Mouse (Mus musculus) limb, embryonic 13.5 days (tissue): Measurements from ENCODE around the gene Cln3. TPM values are rescaled to one million over a fixed set of nuclear protein-coding genes. Genes with fewer than 3 reads are reported as not detected.

Source experiments
- ATAC-seq: fragments of 200-750 bp; cut with Nextera tagmentation; 2 replicates; pipeline ENCODE4 v1.8.0; 2017; ENCODE audit warnings: low read depth, moderate number of reproducible peaks, moderate TSS enrichment; ENCODE audit not compliant: low FRiP score
- H3K27ac ChIP-seq: fragments of 300-500 bp; sonication (generic); 2 replicates; pipeline ENCODE4 v1.5.1; 2015; ENCODE audit warnings: inconsistent platforms, mild to moderate bottlenecking, moderate library complexity
- H3K27me3 ChIP-seq: fragments of 300-500 bp; sonication (generic); 2 replicates; pipeline ENCODE4 v1.6.1; 2015; ENCODE audit warnings: mild to moderate bottlenecking, inconsistent platforms
- H3K36me3 ChIP-seq: fragments of 300-500 bp; sonication (generic); 2 replicates; pipeline ENCODE4 v1.6.1; 2015; ENCODE audit warnings: inconsistent platforms, mild to moderate bottlenecking, moderate library complexity
- H3K4me1 ChIP-seq: fragments of 300-500 bp; sonication (generic); 2 replicates; pipeline ENCODE4 v1.6.1; 2015; ENCODE audit warnings: inconsistent platforms
- H3K4me2 ChIP-seq: fragments of 300-500 bp; sonication (generic); replicated peaks from 2 replicates; pipeline ENCODE4 v1.6.1; 2015; ENCODE audit warnings: inconsistent platforms, mild to moderate bottlenecking, moderate library complexity
- H3K4me3 ChIP-seq: fragments of 300-500 bp; sonication (generic); 2 replicates; pipeline ENCODE4 v1.5.1; 2015; ENCODE audit warnings: moderate library complexity, mild to moderate bottlenecking, inconsistent platforms
- H3K9ac ChIP-seq: fragments of 300-500 bp; sonication (generic); 2 replicates; pipeline ENCODE4 v1.6.1; 2015; ENCODE audit warnings: mild to moderate bottlenecking, inconsistent platforms
- H3K9me3 ChIP-seq: fragments of 300-500 bp; sonication (generic); 2 replicates; pipeline ENCODE4 v1.6.1; 2016; ENCODE audit warnings: inconsistent platforms
- WGBS: fragments of 180-500 bp; shearing (Covaris S2); methylation state at CpG from one replicate; pipeline ENCODE4 v1.1.7; 2015; 5-methylcytosine and 5-hydroxymethylcytosine counted together
- polyA plus RNA-seq: library from polyadenylated mRNA; unstranded; fragments of >200 nt; fragmentation: Nextera tagmentation; extraction: Ambion mirVana; gene quantifications from 2 replicates; pipeline ENCODE4 v1.2.1, GENCODE M21; 2015

The Cln3 gene
- 38.6 and 38.7 TPM in 2 replicates for polyA plus RNA-seq

DNA sequence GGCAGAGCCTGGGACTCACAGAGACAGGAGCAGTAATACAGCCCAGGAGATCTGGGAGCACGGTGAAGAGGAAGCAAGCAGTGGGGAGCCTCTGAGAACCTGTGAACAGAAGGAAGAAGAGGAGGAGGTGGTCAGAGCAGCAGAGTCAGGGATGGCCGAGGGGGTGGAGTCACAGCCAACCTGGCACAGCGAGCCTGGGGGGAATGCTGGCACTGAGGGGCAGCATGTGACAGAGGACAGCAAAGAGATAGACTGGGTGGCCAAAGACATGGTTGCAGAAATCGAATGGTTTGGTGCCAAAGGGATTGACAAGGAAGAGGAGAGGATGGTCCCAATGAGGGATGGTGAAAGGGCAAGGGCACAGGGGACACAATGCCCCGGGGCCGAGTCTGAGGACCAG is at the start of gene Cln3:
Gene Cln3 (minus strand): TSS at position 101 of the 400 bp plus-strand sequence.
- Histone ChIP-seq H3K9me3 (no peaks in the 10 kb centered on the region), H3K9ac (no peak within 1 kb of the TSS), H3K27ac (no peak within 1 kb of the TSS), H3K4me1 (peaks cover 12% of the 10 kb centered on the region), H3K4me3 (no peak within 1 kb of the TSS), H3K27me3 (peaks cover 16% of the 10 kb centered on the region; the same call in 1 of the 2 replicates), H3K36me3 (0 out of 2 replicates have a peak, but pooled peaks cover under 1% of the 10 kb centered on the region), H3K4me2 (no peak within 1 kb of the TSS)
- no peak for ATAC-seq
- WGBS: 69% methylated on average over 6 of the region's 6 CpGs

DNA sequence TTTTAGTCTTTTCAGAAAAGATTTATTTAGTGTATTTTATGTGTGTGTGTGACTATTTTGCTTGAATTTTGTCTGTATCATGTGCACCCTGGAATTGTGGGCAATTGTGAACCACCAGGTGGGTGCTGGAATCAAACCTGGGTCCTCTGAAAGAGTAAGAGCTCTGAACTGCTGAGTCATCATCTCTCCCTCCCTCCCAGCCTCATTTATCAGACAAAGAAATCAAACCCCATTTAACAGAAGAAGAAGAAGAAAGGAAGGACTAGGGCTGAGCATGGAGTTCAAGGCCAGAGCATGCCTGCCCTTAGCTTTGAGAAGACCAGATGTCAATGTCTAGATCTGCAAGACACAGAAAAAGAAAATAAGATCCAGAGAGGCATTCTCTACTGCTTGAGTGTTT is 49.8 kb upstream of the Cln3 start:
- Histone ChIP-seq H3K27me3 (no peaks in the 10 kb centered on the region), H3K36me3 (no peaks in the 10 kb centered on the region), H3K4me3 (no peak overlapping the region), H3K9me3 (no peaks in the 10 kb centered on the region), H3K27ac (no peak overlapping the region), H3K9ac (no peak overlapping the region), H3K4me1 (peaks cover 24% of the 10 kb centered on the region), H3K4me2 (no peak overlapping the region)
- no peak for ATAC-seq

DNA sequence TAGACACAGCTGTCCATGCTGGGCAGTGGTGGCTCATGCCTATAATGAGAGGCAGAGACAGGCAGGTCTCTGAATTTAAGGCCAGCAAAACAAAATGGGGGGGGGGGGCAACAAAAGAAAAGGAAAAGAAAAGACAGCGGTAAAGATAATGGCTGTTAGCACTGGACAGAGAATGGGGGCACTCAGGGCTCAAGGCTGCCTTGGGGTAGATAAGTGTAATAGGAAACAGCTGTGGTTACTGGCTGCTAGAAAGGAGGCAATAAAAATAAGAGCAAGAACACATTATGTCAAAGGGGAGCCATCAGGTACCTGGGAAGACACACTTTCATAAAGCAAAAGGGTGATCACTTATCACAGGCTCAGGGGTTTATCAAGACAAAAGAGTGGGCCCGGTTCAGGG is 46.9 kb upstream of the Cln3 start:
- H3K9me3 ChIP-seq: no peaks in the 10 kb centered on the region
- 55% methylated on average over 2 of the region's 2 CpGs for WGBS
- peaks cover 16% of the 10 kb centered on the region for H3K4me1 ChIP-seq
- H3K27ac ChIP-seq: no peak overlapping the region
- no peak overlapping the region for H3K4me2 ChIP-seq
- H3K9ac ChIP-seq: no peak overlapping the region
- no peaks in the 10 kb centered on the region for H3K27me3 ChIP-seq
- no peaks in the 10 kb centered on the region for H3K36me3 ChIP-seq
- H3K4me3 ChIP-seq: no peak overlapping the region
- no peak for ATAC-seq

DNA sequence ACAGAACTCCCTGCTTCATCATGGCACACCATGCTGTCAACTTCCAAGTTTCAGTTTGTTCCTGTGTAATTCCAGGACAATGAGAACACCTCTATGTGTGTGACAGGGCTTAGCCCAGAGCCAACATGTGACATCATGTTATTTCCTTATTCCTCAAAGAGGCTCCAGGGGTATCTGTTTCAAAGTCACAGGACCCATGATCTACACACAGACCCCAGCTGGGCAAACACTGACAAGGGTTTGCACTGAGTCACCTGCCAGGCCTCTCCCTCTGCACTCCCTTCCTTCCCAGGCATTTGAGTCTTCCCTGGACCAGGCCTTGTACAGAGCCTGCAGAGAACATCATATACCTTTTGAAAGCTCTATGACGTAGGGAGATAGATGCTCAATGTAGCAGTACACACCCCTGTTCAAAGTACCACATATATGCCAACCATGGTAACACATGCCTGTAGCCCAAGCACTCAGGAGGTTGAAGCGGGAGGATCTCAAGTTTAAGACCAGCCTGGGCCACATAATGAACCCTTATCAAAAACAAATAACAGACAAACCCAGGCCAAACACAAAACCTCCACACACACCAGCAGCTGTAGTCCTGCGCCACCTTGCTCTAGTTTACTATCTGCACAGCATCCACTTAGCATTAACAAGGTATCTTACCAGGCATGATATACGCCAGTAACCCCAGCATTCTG is 45.4 kb upstream of the Cln3 start, which contains the start of gene Nupr1:
Gene Nupr1 (minus strand): TSS at position 38 of the 695 bp plus-strand sequence.
- no peak within 1 kb of the TSS for H3K27ac ChIP-seq
- WGBS: 95% methylated on average over 4 of the region's 4 CpGs
- ATAC-seq: no peak

GRCm38 (mm10) chr7:126629915-126630314 is 44.3 kb upstream of the Cln3 start:
- Histone ChIP-seq H3K4me1 (peaks cover 26% of the 10 kb centered on the region), H3K4me2 (no peak overlapping the region), H3K9me3 (no peaks in the 10 kb centered on the region), H3K4me3 (no peak overlapping the region), H3K36me3 (no peaks in the 10 kb centered on the region), H3K27ac (no peak overlapping the region), H3K9ac (no peak overlapping the region), H3K27me3 (no peaks in the 10 kb centered on the region)
- no peak for ATAC-seq
- WGBS: 29% methylated on average over 3 of the region's 3 CpGs

More for the DNA sequence above, 45.4 kb upstream of the Cln3 start, which contains the start of gene Nupr1:
- Histone ChIP-seq H3K36me3 (no peaks in the 10 kb centered on the region), H3K4me2 (no peak within 1 kb of the TSS), H3K27me3 (no peaks in the 10 kb centered on the region), H3K9ac (no peak within 1 kb of the TSS), H3K4me1 (peaks cover 17% of the 10 kb centered on the region), H3K9me3 (no peaks in the 10 kb centered on the region), H3K4me3 (no peak within 1 kb of the TSS)

DNA sequence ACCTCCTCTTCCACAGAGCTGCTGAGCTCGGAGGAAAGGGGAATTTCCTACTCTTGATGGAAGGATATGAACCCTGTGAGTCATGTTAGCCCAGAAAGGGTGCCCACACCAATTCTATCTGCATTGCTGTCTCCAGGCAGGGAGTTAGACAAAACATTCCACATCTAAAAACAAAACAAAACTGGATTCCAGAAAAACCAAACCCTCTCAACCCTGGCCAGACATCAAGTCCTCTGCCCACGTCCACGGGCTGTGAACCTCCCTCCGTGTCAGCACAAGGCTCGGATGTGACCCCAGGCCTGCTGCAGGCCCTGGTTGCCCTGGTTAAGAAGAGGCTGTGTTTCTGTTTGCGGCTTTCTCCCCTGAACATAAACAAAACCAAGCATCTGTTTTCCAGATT is 42.5 kb upstream of the Cln3 start:
- Histone ChIP-seq H3K4me2 (no peak overlapping the region), H3K27me3 (no peaks in the 10 kb centered on the region), H3K9ac (peak overlapping the region; percentile 4; the same call in 1 of the 2 replicates), H3K27ac (no peak overlapping the region), H3K4me1 (peaks cover 10% of the 10 kb centered on the region; the same call in 1 of the 2 replicates), H3K9me3 (no peaks in the 10 kb centered on the region), H3K4me3 (no peak overlapping the region), H3K36me3 (no peaks in the 10 kb centered on the region)
- 40% methylated on average over 6 of the region's 6 CpGs for WGBS
- ATAC-seq: no peak

DNA sequence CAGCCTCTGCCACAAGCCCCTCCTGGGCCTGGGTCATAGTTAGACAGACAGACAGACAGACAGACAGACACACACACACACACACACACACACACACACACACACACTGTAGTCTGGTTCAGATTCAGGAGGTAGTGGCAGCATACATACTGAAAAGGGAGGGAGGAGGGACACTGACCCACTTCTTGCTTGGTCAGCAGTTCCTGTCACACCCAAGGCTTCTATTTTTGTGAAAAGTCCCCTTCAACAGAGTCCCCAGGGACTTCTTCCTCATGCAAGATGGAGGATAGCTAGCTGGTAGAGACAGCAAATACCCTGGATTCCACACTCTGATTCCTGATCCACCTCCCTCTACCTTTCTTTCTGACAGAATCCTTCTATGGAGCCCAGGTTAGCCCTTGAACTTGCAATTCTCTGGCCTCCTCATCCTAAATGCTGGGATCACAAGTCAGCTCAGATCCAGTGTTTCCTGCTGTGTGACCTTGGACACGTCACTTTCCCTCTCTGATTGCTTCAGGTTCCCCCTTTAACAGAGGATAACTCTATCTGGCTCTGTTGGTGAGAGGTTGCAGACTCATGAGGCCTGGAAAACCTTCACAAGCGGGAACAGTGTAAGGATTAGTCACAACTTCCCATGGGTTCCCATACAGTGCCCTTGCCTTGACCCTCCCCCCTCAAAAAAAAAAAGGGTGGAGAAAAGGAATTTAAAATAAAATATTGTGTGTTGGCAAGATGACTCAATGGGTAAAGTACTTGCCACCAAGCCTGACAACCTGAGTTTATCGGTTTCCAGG is 40.4 kb upstream of the Cln3 start:
- H3K27ac ChIP-seq: no peak overlapping the region
- no peak overlapping the region for H3K4me3 ChIP-seq
- no peak for ATAC-seq
- H3K4me2 ChIP-seq: no peak overlapping the region
- H3K27me3 ChIP-seq: no peaks in the 10 kb centered on the region
- WGBS: 86% methylated on average over 3 of the region's 3 CpGs
- H3K9me3 ChIP-seq: no peaks in the 10 kb centered on the region
- H3K36me3 ChIP-seq: no peaks in the 10 kb centered on the region
- H3K9ac ChIP-seq: no peak overlapping the region
- H3K4me1 ChIP-seq: peaks cover 16% of the 10 kb centered on the region

GRCm38 (mm10) chr7:126625369-126625768 is 39.8 kb upstream of the Cln3 start:
- H3K9ac ChIP-seq: no peak overlapping the region
- no peaks in the 10 kb centered on the region for H3K36me3 ChIP-seq
- no peaks in the 10 kb centered on the region for H3K9me3 ChIP-seq
- no peak for ATAC-seq
- H3K27me3 ChIP-seq: no peaks in the 10 kb centered on the region
- WGBS: 39% methylated on average over 6 of the region's 6 CpGs
- H3K27ac ChIP-seq: no peak overlapping the region
- peaks cover 16% of the 10 kb centered on the region for H3K4me1 ChIP-seq
- no peak overlapping the region for H3K4me3 ChIP-seq
- no peak overlapping the region for H3K4me2 ChIP-seq

DNA sequence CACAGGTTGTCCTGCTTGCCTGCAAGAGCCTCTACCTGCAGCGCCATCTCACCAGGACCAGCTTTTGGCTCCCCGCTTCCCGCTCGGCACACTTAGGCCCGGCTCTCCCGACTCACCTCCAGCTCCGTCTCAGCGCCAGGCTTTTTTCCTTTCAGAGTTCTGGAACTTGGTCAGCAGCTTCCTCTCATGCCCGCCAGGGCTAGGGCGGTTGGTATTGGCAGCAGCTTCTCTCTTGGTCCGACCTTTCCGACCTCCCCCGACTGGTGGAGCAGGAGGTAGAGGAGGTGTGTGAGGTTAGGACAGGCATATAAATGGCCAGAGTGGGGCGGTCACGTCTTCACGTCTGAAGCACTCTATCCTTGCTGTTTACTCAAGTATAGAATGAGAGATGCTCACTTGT is 39.2 kb upstream of the Cln3 start:
- Histone ChIP-seq H3K4me2 (no peak overlapping the region), H3K4me3 (no peak overlapping the region), H3K4me1 (peaks cover 16% of the 10 kb centered on the region), H3K27ac (no peak overlapping the region), H3K9ac (no peak overlapping the region), H3K27me3 (no peaks in the 10 kb centered on the region), H3K36me3 (no peaks in the 10 kb centered on the region), H3K9me3 (no peaks in the 10 kb centered on the region)
- ATAC-seq: no peak
- 68% methylated on average over 16 of the region's 16 CpGs for WGBS

- no peaks in the 10 kb centered on the region for H3K27me3 ChIP-seq
- no peak overlapping the region for H3K27ac ChIP-seq
- H3K4me1 ChIP-seq: peaks cover 16% of the 10 kb centered on the region
- WGBS: 88% methylated on average over 1 of the region's 1 CpGs
- no peak overlapping the region for H3K4me3 ChIP-seq
- no peaks in the 10 kb centered on the region for H3K36me3 ChIP-seq
- H3K4me2 ChIP-seq: no peak overlapping the region
- no peak for ATAC-seq
- H3K9me3 ChIP-seq: no peaks in the 10 kb centered on the region
- no peak overlapping the region for H3K9ac ChIP-seq
Observed at GRCm38 (mm10) chr7:126623381-126623780, 37.8 kb upstream of the Cln3 start.

DNA sequence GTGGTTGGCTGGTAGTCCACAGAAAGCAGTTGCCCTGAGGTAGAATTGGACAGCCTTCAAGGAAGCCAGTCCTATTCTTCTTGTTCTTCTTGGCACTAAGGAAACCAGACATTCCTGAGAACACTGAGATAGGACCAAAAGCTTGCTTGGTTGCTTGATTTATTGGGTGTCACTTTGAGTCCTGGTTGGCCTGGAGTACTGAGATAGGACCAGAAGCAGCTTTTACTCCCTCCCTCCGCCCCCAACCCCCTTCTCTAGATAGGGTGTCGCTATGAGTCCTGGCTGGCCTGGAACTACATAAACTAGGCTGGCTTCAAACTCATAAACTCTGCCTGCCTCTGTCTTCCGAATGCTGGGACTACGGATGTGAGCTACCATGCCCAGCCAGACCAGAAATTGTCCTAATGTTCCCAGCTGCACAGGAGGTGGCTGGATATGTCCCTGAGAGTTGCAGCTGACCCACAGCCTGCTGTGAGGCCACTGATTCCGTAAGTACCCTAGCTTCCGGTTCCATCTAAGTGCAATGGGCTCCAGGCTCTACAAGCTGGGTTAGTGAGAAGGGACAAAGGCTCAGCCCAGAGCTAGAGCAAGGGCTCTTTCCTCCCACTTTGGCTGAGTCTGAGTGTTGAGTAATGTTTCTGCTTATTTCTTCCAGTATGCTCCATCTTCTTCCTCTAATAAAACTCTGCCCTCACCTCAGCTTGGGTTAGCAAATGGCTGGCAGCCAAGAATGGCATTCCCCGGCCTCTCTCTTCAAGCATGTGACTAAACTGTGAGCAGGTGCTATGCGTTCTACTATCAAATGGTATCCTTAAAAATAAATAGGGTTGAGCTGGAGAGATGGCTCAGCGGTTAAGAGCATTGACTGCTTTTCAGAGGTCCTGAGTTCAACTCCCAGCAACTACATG is 36.1 kb upstream of the Cln3 start:
- H3K9ac ChIP-seq: no peak overlapping the region
- H3K27me3 ChIP-seq: no peaks in the 10 kb centered on the region
- H3K4me1 ChIP-seq: peaks cover 16% of the 10 kb centered on the region
- H3K4me2 ChIP-seq: no peak overlapping the region
- H3K27ac ChIP-seq: no peak overlapping the region
- 69% methylated on average over 9 of the region's 9 CpGs for WGBS
- no peak overlapping the region for H3K4me3 ChIP-seq
- H3K9me3 ChIP-seq: no peaks in the 10 kb centered on the region
- no peak for ATAC-seq
- no peaks in the 10 kb centered on the region for H3K36me3 ChIP-seq
